Mouse (Mus musculus): Measurements from ENCODE around the gene Tpgs1. TPM values are rescaled to one million over a fixed set of nuclear protein-coding genes. Genes with fewer than 3 reads are reported as not detected.

Tpgs1 gene
- polyA plus RNA-seq, 1 experiment from 2014 or later = 41.9 TPM

DNA sequence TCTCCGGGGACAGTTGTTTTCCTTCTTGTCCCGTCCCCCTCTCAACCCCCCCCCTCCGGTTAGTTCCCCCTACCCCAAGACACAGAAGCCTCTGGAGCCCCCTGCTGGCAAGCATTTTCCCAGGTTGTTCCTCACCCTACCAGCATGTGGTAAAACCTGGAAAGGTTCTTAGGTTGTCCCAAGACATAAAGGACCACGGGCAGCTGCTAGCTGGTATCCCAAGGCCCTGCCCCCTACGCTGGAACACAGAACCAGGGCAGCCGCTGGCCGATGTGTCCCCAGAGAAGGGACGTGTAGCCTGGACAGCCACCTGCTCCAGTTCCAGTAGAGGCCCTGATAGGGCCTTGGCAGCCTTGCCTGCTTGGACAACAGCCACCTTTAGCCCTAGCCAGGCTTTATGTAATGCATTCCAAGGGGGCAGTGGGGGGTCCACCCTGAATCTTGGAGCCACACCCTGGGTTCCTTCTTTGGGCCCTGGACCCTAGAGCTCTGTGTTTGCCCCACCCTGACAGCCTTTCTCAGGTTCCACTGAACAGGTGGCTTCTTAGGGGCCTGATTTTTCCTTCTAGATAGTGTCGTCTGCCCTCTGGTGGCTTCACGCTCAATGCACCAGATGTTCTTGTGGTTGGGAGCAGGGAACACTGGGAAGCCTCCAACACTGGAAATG lies 13.9 kb downstream of the Tpgs1 start:
- no peak for ATAC-seq (ENCODE audit: insufficient number of reproducible peaks, low FRiP score)
- Histone ChIP-seq H3K4me3 (peak overlapping the region; percentile 81), H3K36me3 (peaks cover 45% of the 10 kb centered on the region), H3K9ac (peak overlapping the region; percentile 88), H3K9me3 (replicated peaks) (no peaks in the 10 kb centered on the region), H3K27ac (ENCODE audit: poor library complexity, severe bottlenecking) (peak overlapping the region; percentile 81), H3K4me1 (replicated peaks) (peaks cover 54% of the 10 kb centered on the region), H3K4me2 (peak overlapping the region; percentile 92), H3K27me3 (replicated peaks) (no peaks in the 10 kb centered on the region)
- WGBS = 6% methylated on average over 10 of the region's 10 CpGs

DNA sequence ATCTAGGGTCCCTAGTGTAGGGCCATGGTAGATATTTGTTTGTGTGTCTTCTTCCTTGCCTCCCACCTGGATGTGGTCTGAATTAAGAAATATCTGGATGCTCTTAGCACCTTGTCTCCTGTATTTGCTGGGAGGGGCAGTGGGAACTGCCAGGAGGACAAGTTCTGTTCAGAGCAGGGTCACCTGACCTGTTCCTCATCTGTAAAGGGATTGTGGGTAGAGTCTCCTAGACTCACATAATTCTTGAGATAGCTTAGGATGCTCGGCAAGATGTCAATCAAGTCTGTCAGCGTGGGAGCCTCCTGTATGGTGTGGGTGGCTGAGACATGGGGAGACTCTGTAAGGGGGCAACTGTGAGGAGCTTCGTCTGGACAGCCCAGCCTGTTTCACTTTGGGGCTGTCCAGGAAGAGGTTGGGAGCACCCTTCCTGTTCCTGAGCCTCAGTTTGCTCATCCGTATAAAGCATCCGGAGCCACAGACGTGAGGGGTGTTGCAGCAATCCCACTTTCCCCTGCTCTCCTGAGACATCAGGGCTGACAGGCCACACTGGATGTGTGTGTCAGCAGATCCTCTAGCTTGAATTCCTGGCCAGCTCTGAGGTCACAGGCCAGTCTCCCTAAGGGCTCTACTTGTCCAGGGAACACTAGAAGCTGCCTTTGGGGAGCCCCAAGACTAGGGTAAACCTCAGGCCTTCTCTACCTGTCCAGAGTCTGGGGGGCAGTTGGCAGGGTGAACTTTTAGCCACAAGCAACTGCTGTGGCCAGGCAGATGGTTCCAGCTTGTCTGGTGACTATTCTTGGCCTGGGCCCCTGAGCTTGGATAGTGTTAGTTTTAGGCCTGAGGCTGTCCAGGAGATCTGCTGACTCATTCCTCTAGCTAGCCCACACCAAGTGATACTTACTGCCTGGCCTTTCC lies 14.8 kb downstream of the Tpgs1 start:
- Histone ChIP-seq H3K9ac (peak overlapping the region; percentile 88), H3K36me3 (peaks cover 54% of the 10 kb centered on the region), H3K4me3 (peak overlapping the region; percentile 81), H3K4me1 (replicated peaks) (peaks cover 54% of the 10 kb centered on the region), H3K27me3 (replicated peaks) (no peaks in the 10 kb centered on the region), H3K27ac (ENCODE audit: poor library complexity, severe bottlenecking) (peak overlapping the region; percentile 50; the same call in 1 of the 2 replicates), H3K9me3 (replicated peaks) (no peaks in the 10 kb centered on the region), H3K4me2 (peak overlapping the region; percentile 92)
- 77% methylated on average over 6 of the region's 6 CpGs for WGBS
- ATAC-seq (ENCODE audit: insufficient number of reproducible peaks, low FRiP score) = no peak

GRCm38 (mm10) chr10:79684770-79685600 lies 15.8 kb downstream of the Tpgs1 start:
- Histone ChIP-seq H3K9ac (0 out of 2 replicates have a peak overlapping the region, but pooled peaks have one; percentile 88), H3K4me3 (no peak overlapping the region), H3K36me3 (peaks cover 59% of the 10 kb centered on the region), H3K4me2 (0 out of 2 replicates have a peak overlapping the region, but pooled peaks have one; percentile 92), H3K4me1 (replicated peaks) (peaks cover 54% of the 10 kb centered on the region), H3K27me3 (replicated peaks) (no peaks in the 10 kb centered on the region), H3K27ac (ENCODE audit: poor library complexity, severe bottlenecking) (peak overlapping the region; percentile 50; the same call in 1 of the 2 replicates), H3K9me3 (replicated peaks) (no peaks in the 10 kb centered on the region)
- 93% methylated on average over 25 of the region's 25 CpGs for WGBS
- ATAC-seq (ENCODE audit: insufficient number of reproducible peaks, low FRiP score) = no peak

GRCm38 (mm10) chr10:79686219-79686618 lies 17.1 kb downstream of the Tpgs1 start:
- H3K4me2 ChIP-seq = no peak overlapping the region
- H3K9ac ChIP-seq = peak overlapping the region; percentile 45
- H3K9me3 ChIP-seq (replicated peaks) = no peaks in the 10 kb centered on the region
- ATAC-seq (ENCODE audit: insufficient number of reproducible peaks, low FRiP score) = no peak
- H3K27ac ChIP-seq (ENCODE audit: poor library complexity, severe bottlenecking) = peak overlapping the region; percentile 81
- H3K4me1 ChIP-seq (replicated peaks) = peaks cover 48% of the 10 kb centered on the region
- no peak overlapping the region for H3K4me3 ChIP-seq
- H3K27me3 ChIP-seq (replicated peaks) = no peaks in the 10 kb centered on the region
- peaks cover 59% of the 10 kb centered on the region for H3K36me3 ChIP-seq
- WGBS = 72% methylated on average over 2 of the region's 2 CpGs

GRCm38 (mm10) chr10:79686691-79687090 lies 17.5 kb downstream of the Tpgs1 start:
- peaks cover 59% of the 10 kb centered on the region for H3K36me3 ChIP-seq
- no peak overlapping the region for H3K4me3 ChIP-seq
- no peak for ATAC-seq (ENCODE audit: insufficient number of reproducible peaks, low FRiP score)

GRCm38 (mm10) chr10:79687513-79687912 lies 18.3 kb downstream of the Tpgs1 start:
- ATAC-seq (ENCODE audit: insufficient number of reproducible peaks, low FRiP score) = no peak
- Histone ChIP-seq H3K4me2 (no peak overlapping the region), H3K27ac (ENCODE audit: poor library complexity, severe bottlenecking) (peak overlapping the region; percentile 81; the same call in 1 of the 2 replicates), H3K4me1 (replicated peaks) (peaks cover 47% of the 10 kb centered on the region), H3K9me3 (replicated peaks) (peaks cover 4% of the 10 kb centered on the region), H3K4me3 (no peak overlapping the region), H3K27me3 (replicated peaks) (no peaks in the 10 kb centered on the region), H3K36me3 (peaks cover 62% of the 10 kb centered on the region), H3K9ac (no peak overlapping the region)
- 98% methylated on average over 6 of the region's 6 CpGs for WGBS

More at GRCm38 (mm10) chr10:79686691-79687090, 17.5 kb downstream of the Tpgs1 start:
- no peaks in the 10 kb centered on the region for H3K27me3 ChIP-seq (replicated peaks)
- H3K9ac ChIP-seq = peak overlapping the region; percentile 45
- peak overlapping the region; percentile 8 for H3K4me2 ChIP-seq
- peak overlapping the region; percentile 81 for H3K27ac ChIP-seq (ENCODE audit: poor library complexity, severe bottlenecking)
- WGBS = 58% methylated on average over 1 of the region's 1 CpGs
- H3K4me1 ChIP-seq (replicated peaks) = peaks cover 47% of the 10 kb centered on the region
- no peaks in the 10 kb centered on the region for H3K9me3 ChIP-seq (replicated peaks)

- WGBS = 79% methylated on average over 4 of the region's 4 CpGs
- ATAC-seq (ENCODE audit: insufficient number of reproducible peaks, low FRiP score) = no peak
- H3K36me3 ChIP-seq = peaks cover 60% of the 10 kb centered on the region
- H3K9me3 ChIP-seq (replicated peaks) = peaks cover 4% of the 10 kb centered on the region
- no peak within 1 kb of the TSS for H3K4me2 ChIP-seq
- peaks cover 38% of the 10 kb centered on the region for H3K4me1 ChIP-seq (replicated peaks)
- no peak within 1 kb of the TSS for H3K4me3 ChIP-seq
- no peak within 1 kb of the TSS for H3K9ac ChIP-seq
- no peak within 1 kb of the TSS for H3K27ac ChIP-seq (ENCODE audit: poor library complexity, severe bottlenecking)
- H3K27me3 ChIP-seq (replicated peaks) = no peaks in the 10 kb centered on the region
Observed at GRCm38 (mm10) chr10:79688720-79689119, 19.6 kb downstream of the Tpgs1 start, which contains the start of gene Gzmm. Gene Gzmm, plus strand, starts transcription at chr10:79689020.

GRCm38 (mm10) chr10:79689178-79689577 lies 20.0 kb downstream of the Tpgs1 start:
- no peak overlapping the region for H3K27ac ChIP-seq (ENCODE audit: poor library complexity, severe bottlenecking)
- H3K4me3 ChIP-seq = no peak overlapping the region
- H3K4me1 ChIP-seq (replicated peaks) = peaks cover 34% of the 10 kb centered on the region
- 78% methylated on average over 3 of the region's 3 CpGs for WGBS
- H3K9ac ChIP-seq = no peak overlapping the region
- H3K9me3 ChIP-seq (replicated peaks) = peaks cover 4% of the 10 kb centered on the region
- no peak for ATAC-seq (ENCODE audit: insufficient number of reproducible peaks, low FRiP score)
- no peak overlapping the region for H3K4me2 ChIP-seq
- no peaks in the 10 kb centered on the region for H3K27me3 ChIP-seq (replicated peaks)
- peaks cover 55% of the 10 kb centered on the region for H3K36me3 ChIP-seq

- Histone ChIP-seq H3K4me2 (no peak overlapping the region), H3K4me1 (replicated peaks) (peaks cover 28% of the 10 kb centered on the region), H3K27ac (ENCODE audit: poor library complexity, severe bottlenecking) (no peak overlapping the region), H3K36me3 (peaks cover 27% of the 10 kb centered on the region), H3K4me3 (no peak overlapping the region), H3K27me3 (replicated peaks) (no peaks in the 10 kb centered on the region), H3K9me3 (replicated peaks) (peaks cover 4% of the 10 kb centered on the region), H3K9ac (no peak overlapping the region)
- ATAC-seq (ENCODE audit: insufficient number of reproducible peaks, low FRiP score) = no peak
- WGBS = 96% methylated on average over 2 of the region's 2 CpGs
Observed at GRCm38 (mm10) chr10:79691986-79692548, 22.9 kb downstream of the Tpgs1 start.

- Histone ChIP-seq H3K9ac (no peak overlapping the region), H3K27ac (ENCODE audit: poor library complexity, severe bottlenecking) (no peak overlapping the region), H3K4me3 (no peak overlapping the region), H3K4me1 (replicated peaks) (peaks cover 21% of the 10 kb centered on the region), H3K9me3 (replicated peaks) (peaks cover 4% of the 10 kb centered on the region), H3K4me2 (no peak overlapping the region), H3K36me3 (peaks cover 9% of the 10 kb centered on the region), H3K27me3 (replicated peaks) (no peaks in the 10 kb centered on the region)
- WGBS = 69% methylated on average over 12 of the region's 12 CpGs
- ATAC-seq (ENCODE audit: insufficient number of reproducible peaks, low FRiP score) = no peak
Observed at GRCm38 (mm10) chr10:79693580-79694378, 24.6 kb downstream of the Tpgs1 start.
